Mouse (Mus musculus) liver, adult (tissue): ENCODE measurements around the gene Ncl.

Source experiments
- GATA4 ChIP-seq: IDR thresholded peaks from 2 replicates; pipeline ENCODE4 v1.6.1; 2014; ENCODE audit warnings: mild to moderate bottlenecking, low read length; ENCODE audit not compliant: insufficient replicate concordance

Ncl gene

DNA sequence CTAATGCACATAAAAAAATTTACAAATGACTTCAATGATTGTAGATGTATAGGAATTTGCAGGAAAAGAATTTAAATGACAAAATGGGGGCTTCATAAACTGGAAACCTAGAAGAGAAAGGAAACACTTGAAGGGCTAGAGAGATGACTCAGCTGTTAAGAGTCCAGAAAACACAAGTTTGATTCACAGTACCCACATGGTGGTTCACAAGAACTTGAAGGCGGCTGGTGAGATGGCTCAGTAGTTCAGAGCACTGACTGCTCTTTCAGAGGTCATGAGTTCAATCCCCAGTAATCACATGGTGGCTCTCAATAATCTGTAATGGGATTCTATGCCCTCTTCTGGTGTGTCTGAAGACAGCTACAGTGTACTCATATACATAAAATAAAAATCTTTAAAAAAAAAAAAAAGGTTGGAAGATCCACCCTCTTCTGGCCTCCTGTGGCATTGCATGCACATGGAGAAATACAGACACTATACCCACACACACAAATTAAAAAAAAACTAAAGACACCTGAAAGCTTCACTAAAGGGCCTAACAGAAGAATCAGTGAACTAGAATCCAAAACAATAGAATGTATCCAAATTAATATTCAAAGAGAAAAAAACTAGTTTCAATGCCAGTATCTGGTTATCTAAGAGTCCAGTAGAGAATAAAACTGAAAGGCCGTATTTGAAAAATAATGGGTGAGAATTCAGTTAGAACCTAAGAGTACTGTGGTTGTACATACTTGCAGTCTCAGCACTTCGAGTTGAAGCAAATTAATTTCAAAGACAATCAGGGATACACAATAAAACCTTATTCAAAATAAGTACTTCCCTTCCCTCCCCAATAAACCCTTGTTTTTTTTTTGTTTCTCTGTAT, 12.1 kb downstream of the Ncl start:
- no peak for TF ChIP-seq GATA4

DNA sequence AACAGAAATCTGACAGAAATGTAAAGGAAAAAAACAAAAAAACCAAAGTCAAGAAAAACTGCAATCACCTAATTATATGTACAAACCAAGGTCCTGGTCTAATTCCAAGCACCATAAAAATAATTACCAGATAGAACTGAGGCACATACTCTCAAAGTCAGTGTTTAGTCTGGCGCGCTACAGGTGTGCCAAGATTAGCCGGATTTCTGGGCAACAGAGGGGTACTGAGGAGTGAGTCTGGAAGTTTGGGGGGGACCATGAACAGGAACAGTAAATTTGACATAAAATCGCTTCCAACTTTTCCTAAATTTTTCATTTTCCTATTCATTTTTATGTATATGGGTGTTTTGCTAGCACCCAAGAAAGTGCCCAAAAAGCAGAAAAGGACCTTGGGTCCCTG, 13.2 kb downstream of the Ncl start:
- TF ChIP-seq GATA4 = no peak

DNA sequence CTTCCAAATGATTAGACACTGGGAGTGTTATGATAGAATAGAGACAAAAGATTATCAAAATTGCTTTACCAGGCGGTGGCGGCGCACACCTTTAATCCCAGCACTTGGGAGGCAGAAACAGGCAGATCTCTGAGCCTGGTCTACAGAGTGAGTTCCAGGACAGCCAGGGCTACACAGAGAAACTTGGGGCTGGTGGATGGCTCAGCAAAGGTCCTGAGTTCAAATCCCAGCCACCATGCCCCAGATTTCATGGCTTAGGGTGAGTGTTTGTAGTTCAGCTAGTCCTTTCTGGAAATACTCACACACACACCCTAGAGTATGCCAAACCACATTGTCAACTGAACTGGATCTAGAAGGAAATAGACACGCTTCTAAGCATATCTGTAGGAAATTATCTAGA, 14.1 kb downstream of the Ncl start:
- TF ChIP-seq GATA4 = no peak

DNA sequence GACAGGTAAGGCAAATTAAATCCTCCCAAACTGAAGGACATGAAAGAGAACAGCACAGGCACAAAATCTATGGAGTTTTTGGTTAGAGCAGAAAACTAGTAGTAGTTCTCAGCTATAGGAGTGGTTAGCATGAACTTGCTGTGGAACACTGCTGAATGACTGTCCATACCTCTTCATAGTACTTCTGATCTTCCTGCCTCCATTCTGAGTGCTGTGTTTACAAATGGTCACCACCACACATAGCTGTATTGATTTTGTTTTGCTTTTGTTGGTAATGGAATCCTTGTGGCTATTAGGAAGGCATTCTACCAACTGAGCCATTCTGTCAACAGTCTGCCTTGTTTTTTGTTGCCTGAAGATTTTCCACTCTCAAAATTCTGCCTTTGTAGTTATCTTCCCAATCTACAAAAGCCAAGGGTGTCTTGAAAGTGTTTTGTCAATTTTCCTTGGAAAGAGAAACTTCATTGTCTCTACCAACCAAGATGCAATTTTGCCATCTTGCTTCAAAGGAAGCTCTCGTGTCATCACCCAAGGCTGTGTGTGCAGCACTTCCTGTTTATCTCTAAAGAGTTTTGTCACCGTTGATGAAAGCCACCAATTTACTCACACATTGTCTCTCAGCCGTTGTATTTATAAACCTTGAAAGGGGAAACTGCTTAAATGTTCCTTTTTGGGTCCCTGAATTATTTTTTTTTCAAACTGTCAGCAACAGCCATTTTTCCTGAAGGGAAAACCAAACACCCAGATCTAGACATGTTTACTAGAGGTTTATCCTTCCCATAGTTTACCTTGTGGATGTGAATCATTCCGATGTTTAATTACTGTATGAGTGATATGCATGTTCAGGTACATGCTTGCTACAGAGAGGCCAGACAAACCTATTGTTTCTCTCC, 15.0 kb downstream of the Ncl start:
- no peak for TF ChIP-seq GATA4

DNA sequence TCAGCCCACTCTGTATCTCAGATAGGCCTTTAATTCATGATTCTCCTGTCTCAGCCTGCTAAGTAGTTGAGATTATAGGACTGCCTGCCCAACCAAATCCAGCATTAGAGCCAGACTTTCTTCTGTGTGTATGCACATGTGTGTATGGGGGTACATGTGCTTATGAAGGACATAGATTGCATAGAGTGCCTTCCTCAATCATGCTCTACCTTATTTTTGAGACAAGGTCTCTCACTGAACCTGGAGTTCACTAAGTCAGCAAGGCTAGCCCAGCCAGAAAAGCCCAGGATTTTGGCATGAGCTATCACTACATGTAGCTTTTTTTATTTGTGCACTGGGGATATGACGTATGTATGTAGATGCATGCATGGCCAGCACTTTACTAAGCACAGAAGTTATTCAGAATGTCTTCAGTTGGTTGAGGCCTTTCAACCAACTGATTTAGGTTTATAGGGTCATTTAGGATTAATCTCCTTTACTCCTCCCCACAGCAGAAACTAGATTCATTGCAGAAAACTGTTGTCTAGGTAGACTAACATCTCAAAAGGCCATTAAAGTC, 16.0 kb downstream of the Ncl start:
- no peak for TF ChIP-seq GATA4

DNA sequence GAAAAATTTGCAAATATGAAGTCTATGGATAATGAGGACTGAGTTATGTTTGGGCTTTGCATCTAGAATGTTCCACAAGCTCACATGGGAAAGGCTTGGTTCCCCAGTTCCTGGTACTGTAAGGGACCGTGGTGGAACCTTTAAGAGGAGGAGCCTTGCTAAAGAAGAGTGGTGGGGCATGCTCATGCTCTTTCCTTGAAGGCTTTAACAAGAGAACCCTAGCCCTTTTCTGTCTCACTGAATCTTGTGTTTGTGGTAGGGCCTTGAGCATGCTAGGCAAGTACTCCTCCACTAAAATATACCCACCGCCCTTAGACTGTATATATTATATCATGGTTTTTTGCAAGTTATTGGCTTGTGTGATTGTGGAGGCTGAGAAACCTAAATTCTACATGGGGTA, 16.8 kb downstream of the Ncl start:
- no peak for TF ChIP-seq GATA4

DNA sequence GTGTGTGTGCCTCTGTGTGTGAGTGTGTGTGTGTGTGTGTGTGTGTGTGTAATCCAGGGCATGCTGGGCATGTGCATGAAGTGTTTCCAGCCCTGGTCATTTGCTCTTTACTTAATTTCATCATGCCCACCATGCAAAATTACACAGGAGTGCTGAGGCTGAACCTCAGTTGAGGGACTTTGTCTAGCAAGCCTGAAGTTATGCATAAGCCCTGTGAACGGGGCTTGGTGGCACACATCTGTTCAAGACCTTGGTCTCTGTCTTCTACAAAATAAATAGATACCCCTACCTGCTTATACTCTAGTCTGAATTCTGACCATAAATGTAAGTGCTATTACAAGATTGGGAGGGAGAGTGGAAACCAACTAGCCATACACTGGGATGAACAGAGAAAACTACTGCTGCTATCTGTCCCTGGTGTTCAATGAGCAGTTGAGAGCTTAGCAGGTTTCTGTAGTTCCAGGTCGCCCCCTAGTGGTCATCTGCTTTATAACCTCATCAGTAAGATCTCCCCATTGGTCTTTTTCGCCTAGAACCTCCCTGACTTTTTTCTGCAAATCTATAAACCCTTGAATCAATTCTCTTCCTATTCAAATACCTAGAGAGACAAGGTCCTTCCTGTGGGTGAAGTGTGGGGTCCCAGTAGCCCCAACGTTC, 19.9 kb downstream of the Ncl start:
- TF ChIP-seq GATA4 = no peak

DNA sequence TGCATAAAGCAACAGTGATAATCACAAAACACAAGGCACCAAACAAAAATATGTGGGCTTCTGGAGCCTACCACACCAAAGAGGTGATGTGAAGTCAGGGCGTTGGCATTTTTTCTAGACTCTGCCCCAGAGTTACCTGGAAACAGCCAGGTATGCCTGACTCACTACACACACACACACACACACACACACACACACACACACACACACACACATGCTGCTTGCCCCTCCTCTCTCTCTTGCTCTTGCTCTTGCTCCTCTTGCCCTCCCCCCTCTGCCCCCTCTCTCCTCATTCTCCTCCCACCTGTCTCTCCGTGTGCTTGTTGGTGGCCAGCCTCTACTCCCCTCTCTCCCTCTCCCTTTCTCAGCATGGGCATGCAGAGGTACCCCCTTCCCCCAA, 22.9 kb downstream of the Ncl start:
- TF ChIP-seq GATA4 = no peak

DNA sequence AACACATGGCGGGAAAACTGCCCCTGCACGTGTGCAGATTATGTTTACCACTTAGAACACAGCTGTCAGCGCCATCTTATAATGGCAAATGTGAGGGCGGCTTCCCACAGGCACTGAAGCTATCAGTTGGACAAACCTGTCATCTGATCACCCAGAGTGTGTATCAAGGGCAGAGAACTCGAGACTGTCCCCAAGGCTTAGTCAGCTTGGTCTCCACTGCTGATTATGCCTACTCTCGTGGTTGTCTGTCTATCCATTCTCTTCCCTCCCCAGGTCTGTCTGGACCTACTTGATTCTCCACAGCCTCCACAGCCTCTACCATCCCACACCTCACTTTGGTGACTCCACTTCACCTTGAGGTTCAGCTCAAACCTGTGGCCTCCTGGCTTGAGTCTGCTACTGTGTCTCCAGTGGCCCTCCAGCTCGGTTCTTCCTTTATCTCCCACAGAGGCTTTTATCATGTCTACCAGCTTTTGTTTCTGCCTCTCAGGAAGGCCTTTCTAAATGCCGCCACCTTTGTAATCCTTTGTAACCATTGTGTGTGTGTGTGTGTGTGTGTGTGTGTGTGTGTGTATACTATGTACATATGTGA, 38.3 kb downstream of the Ncl start:
- TF ChIP-seq GATA4 = no peak

DNA sequence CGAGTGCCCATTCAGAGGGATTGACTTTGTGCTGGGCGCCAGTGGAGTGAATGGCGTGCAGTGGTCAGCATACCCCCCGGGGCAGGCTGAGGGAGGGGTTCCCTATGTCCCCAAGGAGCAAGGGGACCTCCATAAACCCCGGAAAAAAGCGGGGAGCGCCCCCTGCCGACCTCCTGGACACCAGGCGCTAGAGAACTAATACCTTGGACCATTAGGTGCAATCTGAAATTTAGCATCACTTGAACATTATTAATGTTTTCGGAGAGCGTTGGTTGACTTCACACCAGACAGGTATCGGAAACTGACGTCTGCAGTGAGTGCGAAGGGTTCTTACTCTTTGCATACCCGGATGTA, 45.5 kb downstream of the Ncl start:
- no peak for TF ChIP-seq GATA4

DNA sequence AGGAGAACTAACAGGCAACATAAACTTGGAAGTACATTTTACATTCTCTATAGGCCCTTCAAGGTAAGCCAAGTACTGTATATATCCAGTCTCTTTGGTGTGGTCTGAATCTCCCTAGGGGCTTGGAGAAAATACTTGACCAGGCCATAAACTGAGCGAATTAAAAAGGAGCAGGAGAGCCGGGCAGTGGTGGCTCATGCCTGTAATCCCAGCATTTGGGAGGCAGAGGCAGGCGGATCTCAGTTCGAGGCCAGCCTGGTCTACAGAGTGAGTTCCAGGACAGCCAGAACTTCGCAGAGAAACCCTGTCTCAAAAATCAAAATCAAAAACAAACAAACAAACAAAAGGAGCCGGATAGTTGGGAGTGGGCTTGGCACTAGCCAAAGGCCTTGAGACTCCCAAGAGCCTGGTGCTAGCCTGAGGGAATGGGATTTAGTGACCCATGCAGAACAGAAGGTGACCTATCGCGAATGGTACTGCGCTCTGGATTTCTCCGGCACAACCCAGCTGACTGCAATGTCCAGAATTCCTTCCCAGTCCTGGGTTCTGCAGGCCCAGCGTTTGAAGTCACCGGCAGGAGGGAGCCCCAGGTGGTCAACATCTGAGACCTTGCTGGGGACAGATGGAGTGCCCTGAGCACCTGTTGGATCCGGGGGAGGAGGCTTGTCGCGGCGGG, 46.0 kb downstream of the Ncl start:
- no peak for TF ChIP-seq GATA4

DNA sequence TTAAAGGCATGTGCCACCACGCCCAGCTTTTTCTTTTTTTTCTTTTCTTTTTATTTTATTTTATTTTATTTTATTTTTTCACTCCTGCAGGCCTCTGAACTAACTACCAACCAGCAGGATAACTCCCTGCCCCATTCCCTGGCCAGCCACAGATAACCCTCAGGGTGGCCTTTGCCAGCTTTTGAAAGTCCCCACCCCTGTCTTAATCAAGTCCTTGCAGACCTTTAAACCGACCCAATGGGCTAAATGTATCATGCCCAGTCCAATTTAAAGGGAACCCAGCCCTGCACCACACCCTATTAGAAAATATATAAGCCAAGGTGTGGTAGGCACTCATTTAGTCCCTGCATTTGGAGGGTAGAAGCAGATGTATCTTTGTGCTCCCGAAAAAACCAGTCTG, 46.9 kb downstream of the Ncl start:
- TF ChIP-seq GATA4 = no peak

DNA sequence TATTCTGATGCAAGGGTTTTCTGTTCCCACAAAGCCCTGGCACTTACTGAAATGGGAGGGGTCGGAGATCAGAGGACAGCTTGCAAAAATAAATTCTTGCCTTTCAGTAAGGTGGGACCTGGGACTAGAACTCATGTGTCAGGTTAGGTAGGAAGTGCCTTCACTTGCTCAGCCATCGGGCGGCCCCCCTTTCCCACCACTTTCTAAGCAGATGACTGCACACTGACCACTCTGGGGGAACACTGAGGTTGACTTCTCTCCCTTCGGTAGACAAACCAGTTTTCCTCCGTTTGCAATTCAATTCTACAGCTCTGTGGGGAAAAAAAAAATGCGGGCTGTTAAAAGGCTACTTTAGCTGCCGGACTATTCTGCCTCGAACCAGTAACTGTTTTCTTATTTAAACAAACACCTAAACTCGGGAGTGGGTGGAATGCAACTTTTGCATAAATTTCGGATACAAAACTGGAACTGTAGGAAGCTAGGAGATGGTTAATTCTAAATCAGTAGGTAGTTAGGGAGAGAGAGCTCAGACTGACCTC, 47.7 kb downstream of the Ncl start:
- TF ChIP-seq GATA4 = no peak

DNA sequence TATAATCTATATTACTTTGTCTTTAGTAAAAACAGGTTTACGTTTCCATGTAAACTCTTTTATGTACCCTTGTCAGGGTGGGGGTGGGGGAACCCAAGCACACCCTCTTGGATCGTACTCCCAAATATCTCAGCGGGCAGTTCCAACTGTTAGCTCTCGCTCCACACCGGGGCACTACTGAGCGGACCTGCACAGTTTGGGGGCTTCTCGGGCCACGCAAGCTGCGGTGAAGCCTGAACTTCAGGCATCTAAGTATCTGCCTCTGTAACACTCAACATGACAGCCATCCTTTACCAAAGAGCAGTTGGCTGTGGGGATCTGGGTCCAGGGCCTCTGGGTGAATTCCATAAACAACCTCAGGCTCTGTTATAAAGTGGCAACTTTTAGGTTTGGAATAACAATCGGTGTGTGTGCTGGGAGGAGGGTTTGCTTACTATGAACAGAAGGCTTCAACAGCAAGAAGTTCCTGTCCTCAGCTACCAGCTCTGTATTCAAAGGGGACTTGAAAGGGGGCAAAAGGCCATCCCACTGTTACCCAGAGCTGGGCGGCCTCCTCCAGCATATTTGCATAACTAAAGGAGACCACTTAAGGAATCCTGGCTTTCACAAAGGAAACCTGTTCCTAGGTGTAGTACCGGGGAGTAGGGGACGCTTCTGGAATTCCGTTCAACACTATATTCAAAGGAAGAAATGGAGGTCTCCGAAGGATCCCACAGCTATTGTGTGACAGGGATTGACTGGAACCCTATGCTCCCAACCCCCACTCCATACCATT, 48.5 kb downstream of the Ncl start:
- TF ChIP-seq GATA4 = no peak

DNA sequence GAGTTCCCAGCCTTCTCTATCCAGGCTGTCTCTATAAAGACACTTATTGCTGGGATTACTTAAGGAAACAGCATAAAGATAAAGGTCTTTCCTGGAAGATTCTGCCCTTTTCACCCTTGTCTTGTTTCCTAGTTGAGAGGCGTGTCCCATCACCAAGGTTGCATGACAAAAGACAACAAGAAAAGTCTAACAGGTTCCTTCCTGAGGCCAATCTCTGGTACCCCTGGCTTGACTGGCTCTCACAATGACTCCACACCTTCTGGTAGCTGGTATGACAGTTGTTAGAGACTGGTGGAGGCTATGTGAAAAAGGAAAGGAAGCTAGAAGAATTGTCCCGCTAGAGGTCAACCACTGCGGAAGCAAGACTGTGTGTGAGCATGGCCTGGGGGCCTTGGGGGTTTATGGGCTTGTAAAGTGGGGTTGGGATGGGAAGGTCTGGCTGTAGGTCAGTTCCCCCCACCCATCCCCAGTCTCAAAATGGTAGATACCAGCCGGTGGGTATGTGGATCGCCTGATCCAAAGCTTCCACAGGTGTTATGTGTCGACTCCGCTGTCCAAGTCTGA, 49.8 kb downstream of the Ncl start:
- no peak for TF ChIP-seq GATA4
